Mouse (Mus musculus): Measurements from ENCODE around the gene Lrp6.

Gene Lrp6

GRCm38 (mm10) chr6:134537461-134538117 is 29.2 kb downstream of the Lrp6 start:
- no peak for ATAC-seq (ENCODE audit: insufficient number of reproducible peaks, low FRiP score, low TSS enrichment)

- no peak for ATAC-seq (ENCODE audit: insufficient number of reproducible peaks, low FRiP score, low TSS enrichment)
Measured at GRCm38 (mm10) chr6:134535169-134535568, 31.6 kb downstream of the Lrp6 start.

DNA sequence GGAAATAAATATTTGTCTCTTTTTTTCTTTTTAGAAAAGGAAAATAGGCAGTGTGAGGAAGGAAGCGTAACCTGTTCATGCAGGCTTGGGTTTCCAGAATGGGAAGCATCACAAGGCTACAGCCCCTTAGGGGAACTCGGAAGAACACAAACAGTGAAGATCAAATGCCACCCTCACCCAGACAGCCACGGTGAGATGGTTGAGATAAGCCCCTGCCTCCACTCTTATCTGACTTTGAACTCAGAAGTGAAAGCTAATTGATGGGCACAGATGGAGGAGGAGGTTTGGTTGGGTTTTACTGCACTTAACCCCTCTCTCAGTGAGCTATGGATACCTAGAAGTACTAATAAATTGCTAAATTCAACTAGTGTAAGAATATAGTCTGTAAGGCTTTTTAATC is 33.7 kb downstream of the Lrp6 start:
- no peak for ATAC-seq (ENCODE audit: insufficient number of reproducible peaks, low FRiP score, low TSS enrichment)

DNA sequence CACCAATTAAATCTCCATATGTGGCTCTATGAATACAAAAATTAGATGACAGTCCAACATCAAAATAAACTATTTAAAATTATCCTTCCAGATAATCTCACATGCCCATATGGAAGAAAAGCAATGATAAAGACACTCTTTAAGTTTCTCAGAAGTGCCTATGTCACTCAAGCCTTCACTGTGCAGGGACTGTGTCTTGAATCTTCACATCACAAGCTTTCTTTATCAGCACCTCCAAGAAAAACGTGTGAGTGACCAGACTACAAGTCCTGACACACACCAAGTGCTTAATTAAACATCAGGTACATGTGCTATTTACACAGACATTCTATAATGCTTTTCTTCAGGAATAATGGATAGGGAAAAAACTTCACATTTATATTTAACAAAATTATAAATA is 34.8 kb downstream of the Lrp6 start:
- no peak for ATAC-seq (ENCODE audit: insufficient number of reproducible peaks, low FRiP score, low TSS enrichment)

GRCm38 (mm10) chr6:134529340-134529739 is 37.4 kb downstream of the Lrp6 start:
- no peak for ATAC-seq (ENCODE audit: insufficient number of reproducible peaks, low FRiP score, low TSS enrichment)

DNA sequence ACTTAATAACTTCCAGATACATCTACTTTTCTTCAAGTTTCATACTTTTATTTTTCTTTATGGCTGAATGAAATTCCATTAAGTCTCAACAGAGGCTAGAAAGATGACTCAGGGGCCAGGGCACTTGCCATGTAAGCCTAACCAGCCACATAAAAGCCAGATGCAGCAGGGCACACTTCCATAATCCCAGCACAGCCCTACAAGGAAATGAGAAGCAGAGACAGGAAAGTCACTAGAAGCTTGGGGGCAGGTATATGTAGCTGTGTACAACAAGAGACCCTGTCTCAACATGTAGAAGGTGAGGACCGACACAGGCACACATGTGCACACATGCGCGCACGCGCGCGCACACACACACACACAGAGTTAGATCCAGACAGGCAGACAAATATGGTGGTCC is 38.4 kb downstream of the Lrp6 start:
- no peak for ATAC-seq (ENCODE audit: insufficient number of reproducible peaks, low FRiP score, low TSS enrichment)

DNA sequence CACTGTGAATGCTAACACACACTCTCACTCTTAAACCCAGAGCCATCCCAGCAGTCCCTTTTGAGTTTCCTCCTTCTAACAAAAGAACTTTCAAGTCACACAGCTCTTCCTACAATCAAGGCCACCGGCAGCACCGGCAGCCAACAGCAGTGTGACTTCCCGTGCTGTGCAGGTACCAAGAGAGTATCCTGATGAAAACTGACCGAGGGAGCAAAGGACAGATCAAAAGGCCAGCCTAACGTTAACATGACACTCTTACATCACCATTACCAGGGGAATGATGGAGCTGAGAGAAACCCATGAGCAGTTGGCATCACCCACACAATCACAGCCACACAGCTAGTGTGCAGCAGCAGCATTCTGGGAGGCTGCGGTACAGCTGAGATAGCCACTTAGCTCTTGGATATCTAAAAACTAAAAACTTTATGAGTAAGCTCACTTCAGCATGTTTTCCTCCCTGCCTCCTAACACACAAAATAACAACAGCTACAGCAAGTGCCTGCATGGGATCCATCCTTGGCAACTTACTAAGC is 39.1 kb downstream of the Lrp6 start:
- no peak; the same call in 1 of the 2 replicates for ATAC-seq (ENCODE audit: insufficient number of reproducible peaks, low FRiP score, low TSS enrichment)

DNA sequence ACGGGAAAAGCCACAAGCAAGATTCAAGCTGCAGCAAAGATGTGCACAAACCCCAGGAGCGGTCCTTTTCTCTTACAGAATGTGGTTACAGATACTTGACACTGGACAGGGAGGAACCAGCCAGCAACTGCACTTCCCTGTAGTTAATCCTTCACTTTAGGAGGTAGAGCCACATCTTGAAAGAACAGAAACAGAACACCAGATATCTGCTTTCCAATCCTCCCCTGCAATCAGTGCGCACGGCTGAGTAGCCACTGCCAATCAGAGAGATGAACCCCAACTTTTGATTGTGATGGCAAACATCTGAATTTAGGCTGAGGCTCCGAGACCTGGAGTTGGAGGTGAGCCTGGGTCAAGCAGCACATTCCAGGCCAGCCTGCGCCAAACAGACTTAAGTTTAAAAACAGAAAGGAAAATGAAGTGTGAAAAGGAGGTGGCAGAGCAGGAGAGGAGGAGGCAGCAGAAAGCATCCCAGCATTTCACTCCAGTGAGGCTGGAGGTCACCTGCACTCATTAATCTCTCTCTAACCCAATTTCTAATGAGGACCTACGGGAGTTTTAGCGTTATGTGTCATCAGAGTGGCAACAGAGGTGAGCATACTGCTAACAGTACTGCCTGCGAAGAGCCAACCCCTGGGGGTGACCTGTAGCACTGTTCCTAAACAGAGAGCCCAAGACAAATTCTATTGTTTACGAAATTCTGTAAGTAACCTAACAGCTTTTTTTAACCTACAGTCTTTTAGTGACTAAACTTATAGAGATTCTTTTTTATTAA is 39.8 kb downstream of the Lrp6 start:
- 0 out of 2 replicates have a peak, but pooled peaks have one; percentile 33 for ATAC-seq (ENCODE audit: insufficient number of reproducible peaks, low FRiP score, low TSS enrichment)

DNA sequence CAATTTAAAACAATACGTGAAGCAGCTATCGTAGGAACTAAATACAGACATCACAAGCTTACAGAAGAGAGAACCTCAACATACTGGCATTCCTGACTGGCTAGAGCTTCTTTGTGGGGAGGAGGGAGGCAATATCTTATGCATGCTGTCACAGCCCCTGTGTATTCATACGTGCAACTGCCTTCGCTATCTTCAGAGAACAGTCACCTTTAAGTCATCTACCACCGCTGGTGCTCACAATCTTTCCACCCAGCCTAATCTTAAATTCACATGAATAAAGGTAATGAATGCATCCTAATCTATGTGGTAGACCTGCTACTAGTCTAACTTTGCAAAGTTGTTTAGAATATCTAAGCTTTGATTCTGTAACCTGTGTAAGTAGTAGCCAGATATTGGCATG is 40.5 kb downstream of the Lrp6 start:
- ATAC-seq (ENCODE audit: insufficient number of reproducible peaks, low FRiP score, low TSS enrichment) = no peak

GRCm38 (mm10) chr6:134521411-134521810 is 45.4 kb downstream of the Lrp6 start:
- ATAC-seq (ENCODE audit: insufficient number of reproducible peaks, low FRiP score, low TSS enrichment) = peak; percentile 73

- no peak for ATAC-seq (ENCODE audit: insufficient number of reproducible peaks, low FRiP score, low TSS enrichment)
Measured at GRCm38 (mm10) chr6:134520821-134521220, 45.9 kb downstream of the Lrp6 start.

DNA sequence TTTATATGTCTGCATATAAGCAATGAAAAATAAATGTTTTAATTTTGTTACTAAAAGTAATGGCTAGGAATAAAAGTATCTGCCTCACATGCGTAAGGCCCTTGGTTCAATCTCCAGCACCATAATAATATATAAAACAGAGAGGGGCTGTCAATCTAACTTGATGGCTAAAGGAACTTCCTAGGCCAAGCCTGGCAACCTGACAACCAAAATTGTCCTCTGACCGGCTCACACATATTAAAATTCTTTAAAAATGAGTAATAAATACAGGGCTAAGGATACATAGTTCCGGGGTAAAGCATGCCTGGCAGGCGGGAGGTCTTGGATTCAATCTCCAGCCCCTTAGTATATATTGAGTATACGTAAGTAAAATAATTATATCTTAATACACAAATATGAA is 48.3 kb downstream of the Lrp6 start:
- no peak for ATAC-seq (ENCODE audit: insufficient number of reproducible peaks, low FRiP score, low TSS enrichment)

DNA sequence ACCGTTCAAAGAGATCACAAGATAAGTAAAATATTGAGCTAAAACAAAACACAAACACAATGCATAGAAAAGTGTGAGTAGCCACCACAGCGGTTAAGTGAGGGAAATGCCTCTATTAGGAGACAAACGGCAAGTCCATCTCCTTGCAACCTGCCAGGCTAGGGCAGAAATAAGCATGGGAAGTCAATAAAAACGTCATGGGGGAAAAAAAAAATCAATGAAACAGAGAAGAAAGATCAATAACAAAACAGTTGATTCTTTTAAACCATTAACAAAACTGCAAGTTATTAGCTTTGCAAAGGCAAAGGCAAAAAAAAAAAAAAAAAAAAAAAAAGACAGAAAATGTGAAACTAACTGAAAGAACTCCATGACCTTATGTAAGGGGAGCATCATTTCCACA is 49.6 kb downstream of the Lrp6 start:
- ATAC-seq (ENCODE audit: insufficient number of reproducible peaks, low FRiP score, low TSS enrichment) = no peak

GRCm38 (mm10) chr6:134515416-134515815 is 51.3 kb downstream of the Lrp6 start:
- ATAC-seq (ENCODE audit: insufficient number of reproducible peaks, low FRiP score, low TSS enrichment) = no peak

- ATAC-seq (ENCODE audit: insufficient number of reproducible peaks, low FRiP score, low TSS enrichment) = no peak
Measured at GRCm38 (mm10) chr6:134513896-134514510, 52.8 kb downstream of the Lrp6 start.

GRCm38 (mm10) chr6:134513011-134513410 is 53.8 kb downstream of the Lrp6 start:
- ATAC-seq (ENCODE audit: insufficient number of reproducible peaks, low FRiP score, low TSS enrichment) = no peak

GRCm38 (mm10) chr6:134512478-134512877 is 54.3 kb downstream of the Lrp6 start:
- ATAC-seq (ENCODE audit: insufficient number of reproducible peaks, low FRiP score, low TSS enrichment) = no peak

DNA sequence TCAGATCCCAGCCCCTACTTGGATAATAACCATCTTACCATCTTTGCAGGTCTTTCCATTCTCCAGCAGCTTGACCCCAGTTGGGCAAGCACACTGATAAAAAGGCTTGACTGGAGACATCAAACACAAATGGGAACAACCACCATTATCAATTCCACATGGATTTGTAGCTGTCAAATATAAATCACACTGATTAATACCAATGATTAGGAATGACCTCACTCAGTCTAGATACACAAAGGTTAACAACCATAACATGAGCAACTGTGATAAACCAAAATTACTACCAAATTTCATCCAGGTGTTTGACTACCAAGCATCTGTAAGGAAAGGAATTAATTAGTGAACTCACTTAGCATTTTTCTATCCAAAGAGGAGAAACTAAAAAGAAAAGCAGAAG is 55.6 kb downstream of the Lrp6 start:
- no peak for ATAC-seq (ENCODE audit: insufficient number of reproducible peaks, low FRiP score, low TSS enrichment)

DNA sequence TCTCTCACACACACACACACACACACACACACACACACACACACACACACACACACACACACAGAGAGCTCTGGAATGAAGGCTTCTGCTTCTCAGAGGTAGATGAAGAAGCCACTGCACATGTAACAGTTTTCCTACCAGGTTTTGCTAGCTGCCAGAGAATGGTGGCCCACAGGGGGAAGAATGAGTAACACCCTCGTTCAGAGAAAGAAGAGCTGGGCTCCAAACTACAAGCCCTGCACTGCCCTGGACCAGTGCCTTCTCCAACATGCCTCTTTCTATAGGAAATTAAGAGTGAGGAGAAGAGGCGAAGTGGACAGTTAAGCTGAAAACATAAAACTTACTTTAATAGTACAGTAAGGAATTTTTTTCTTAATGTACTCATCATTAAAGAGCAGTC is 56.5 kb downstream of the Lrp6 start:
- ATAC-seq (ENCODE audit: insufficient number of reproducible peaks, low FRiP score, low TSS enrichment) = no peak

DNA sequence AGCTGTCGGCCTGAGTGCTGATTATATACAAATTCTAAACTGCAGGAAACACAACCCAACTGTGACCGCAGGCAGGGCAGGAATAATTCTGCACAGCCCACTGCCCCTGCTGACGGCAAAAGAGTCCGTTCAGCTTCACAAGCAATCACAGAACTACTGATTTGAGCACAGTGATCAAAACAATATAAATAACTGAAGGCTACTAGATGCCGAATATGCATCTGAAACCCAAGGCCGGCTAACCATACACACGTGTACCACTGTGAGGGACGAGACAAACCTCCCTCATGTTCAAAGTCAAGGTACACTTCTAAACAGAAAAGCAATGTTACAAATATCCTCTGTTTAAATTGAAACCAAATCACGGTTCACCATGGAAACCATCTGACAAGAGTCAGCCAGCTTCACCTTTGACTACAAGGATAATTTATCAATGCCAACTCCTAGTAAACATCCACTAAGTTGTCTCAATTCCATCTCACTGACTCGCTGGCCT is 57.0 kb downstream of the Lrp6 start:
- no peak for ATAC-seq (ENCODE audit: insufficient number of reproducible peaks, low FRiP score, low TSS enrichment)

GRCm38 (mm10) chr6:134504866-134505265 is 61.9 kb downstream of the Lrp6 start:
- ATAC-seq (ENCODE audit: insufficient number of reproducible peaks, low FRiP score, low TSS enrichment) = no peak
